Mouse (Mus musculus): Measurements from ENCODE around the gene Sass6.

DNA sequence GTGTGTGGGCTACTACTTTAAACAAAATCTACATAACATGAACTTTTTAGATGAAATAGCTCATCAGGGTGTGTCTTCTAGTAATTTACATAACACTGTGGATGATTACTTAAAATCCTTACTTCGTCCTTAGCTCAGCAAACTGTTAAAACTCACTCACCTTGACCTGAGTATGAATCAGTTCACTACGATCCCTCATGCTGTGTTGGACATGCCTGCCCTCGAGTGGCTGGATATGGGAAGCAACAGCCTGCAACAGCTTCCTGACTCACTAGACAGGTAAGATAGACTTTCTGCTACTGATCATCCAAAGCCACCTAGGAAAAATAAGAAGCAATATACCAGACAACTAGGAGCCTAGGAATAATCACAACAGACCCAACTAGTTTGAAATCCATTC is 17.5 kb upstream of the Sass6 start:
- TF ChIP-seq NANOG (IDR thresholded peaks at IDR 0.05; ENCODE audit: borderline replicate concordance, low read length) (peak; percentile 49; the same call in 1 of the 2 replicates), CTCF (conservative IDR thresholded peaks at IDR 0.05; ENCODE audit: low read length) (peak; percentile 23; the same call in 1 of the 2 replicates), POU5F1 (IDR thresholded peaks at IDR 0.05; ENCODE audit: borderline replicate concordance, low read length) (no peak)
